Mouse (Mus musculus): ENCODE measurements around the gene Itga9.

Gene Itga9

GRCm38 (mm10) chr9:118873031-118873430 is 266.5 kb downstream of the Itga9 start:
- no peak for DNase-seq (ENCODE audit: low read depth, low spot score)

GRCm38 (mm10) chr9:118873596-118873995 is 267.1 kb downstream of the Itga9 start:
- no peak for DNase-seq (ENCODE audit: low read depth, low spot score)

GRCm38 (mm10) chr9:118875705-118876104 is 269.2 kb downstream of the Itga9 start:
- no peak for DNase-seq (ENCODE audit: low read depth, low spot score)

- no peak for DNase-seq (ENCODE audit: low read depth, low spot score)
Measured at GRCm38 (mm10) chr9:118876902-118877301, 270.4 kb downstream of the Itga9 start.

GRCm38 (mm10) chr9:118877365-118878008 is 271.0 kb downstream of the Itga9 start:
- no peak for DNase-seq (ENCODE audit: low read depth, low spot score)

- DNase-seq (ENCODE audit: low read depth, low spot score), result no peak
Measured at GRCm38 (mm10) chr9:118878596-118878995, 272.1 kb downstream of the Itga9 start.

- DNase-seq (ENCODE audit: low read depth, low spot score), result no peak
Measured at GRCm38 (mm10) chr9:118881281-118881945, 274.9 kb downstream of the Itga9 start.

- no peak for DNase-seq (ENCODE audit: low read depth, low spot score)
Measured at GRCm38 (mm10) chr9:118881946-118882284, 275.4 kb downstream of the Itga9 start.

GRCm38 (mm10) chr9:118883150-118883549 is 276.7 kb downstream of the Itga9 start:
- DNase-seq (ENCODE audit: low read depth, low spot score), result no peak

GRCm38 (mm10) chr9:118885785-118886184 is 279.3 kb downstream of the Itga9 start:
- no peak for DNase-seq (ENCODE audit: low read depth, low spot score)

- DNase-seq (ENCODE audit: low read depth, low spot score), result no peak
Measured at GRCm38 (mm10) chr9:118887201-118887600, 280.7 kb downstream of the Itga9 start.

GRCm38 (mm10) chr9:118887734-118888133 is 281.2 kb downstream of the Itga9 start:
- no peak for DNase-seq (ENCODE audit: low read depth, low spot score)

GRCm38 (mm10) chr9:118890149-118890548 is 283.7 kb downstream of the Itga9 start:
- DNase-seq (ENCODE audit: low read depth, low spot score), result no peak

- DNase-seq (ENCODE audit: low read depth, low spot score), result no peak
Measured at GRCm38 (mm10) chr9:118890645-118891044, 284.2 kb downstream of the Itga9 start.

- DNase-seq (ENCODE audit: low read depth, low spot score), result no peak
Measured at GRCm38 (mm10) chr9:118891068-118891467, 284.6 kb downstream of the Itga9 start.

- no peak for DNase-seq (ENCODE audit: low read depth, low spot score)
Measured at GRCm38 (mm10) chr9:118891593-118891992, 285.1 kb downstream of the Itga9 start.

GRCm38 (mm10) chr9:118895101-118895500 is 288.6 kb downstream of the Itga9 start:
- DNase-seq (ENCODE audit: low read depth, low spot score), result no peak

GRCm38 (mm10) chr9:118900677-118901076 is 294.2 kb downstream of the Itga9 start:
- no peak for DNase-seq (ENCODE audit: low read depth, low spot score)

GRCm38 (mm10) chr9:118901917-118902316 is 295.4 kb downstream of the Itga9 start:
- DNase-seq (ENCODE audit: low read depth, low spot score), result no peak

- DNase-seq (ENCODE audit: low read depth, low spot score), result no peak
Measured at GRCm38 (mm10) chr9:118907934-118908620, 301.6 kb downstream of the Itga9 start.

GRCm38 (mm10) chr9:118913048-118913447 is 306.6 kb downstream of the Itga9 start:
- no peak for DNase-seq (ENCODE audit: low read depth, low spot score)

- DNase-seq (ENCODE audit: low read depth, low spot score), result no peak
Measured at GRCm38 (mm10) chr9:118913613-118914012, 307.1 kb downstream of the Itga9 start.

- no peak for DNase-seq (ENCODE audit: low read depth, low spot score)
Measured at GRCm38 (mm10) chr9:118914589-118914988, 308.1 kb downstream of the Itga9 start.
